Mouse (Mus musculus) ES-E14 (cell line): ENCODE data around the gene Plxnd1. TPM values are rescaled to one million over a fixed set of nuclear protein-coding genes. Genes with fewer than 3 reads are reported as not detected.

Experiments
- DNase-seq: peaks from one replicate; pipeline ENCODE4 v3.0.0-alpha.2; 2013; ENCODE audit warnings: low read depth, low spot score
- H3K27ac ChIP-seq: 2 replicates; pipeline ENCODE4 v1.5.1; 2012; ENCODE audit warnings: low read depth, mild to moderate bottlenecking, low read length, moderate library complexity, mixed read lengths; ENCODE audit not compliant: poor library complexity, insufficient read depth, severe bottlenecking
- H3K36me3 ChIP-seq: 2 replicates; pipeline ENCODE4 v1.6.1; 2012; ENCODE audit warnings: mild to moderate bottlenecking, low read length, moderate library complexity, mixed read lengths; ENCODE audit not compliant: control insufficient read depth, poor library complexity, insufficient read depth, severe bottlenecking
- H3K4me1 ChIP-seq, 2 experiments: fragments of 150-350 bp in 1 of 2; sonication (generic) in 1 of 2; 2 replicates each; pipeline ENCODE4 v1.6.1; 2012; ENCODE audit warnings: low read length in 2 of 2, mild to moderate bottlenecking in 1 of 2, mixed read lengths in 1 of 2; ENCODE audit not compliant: control insufficient read depth in 2 of 2, insufficient read depth in 2 of 2, poor library complexity in 1 of 2
- H3K4me3 ChIP-seq, 2 experiments: fragments of 150-350 bp in 1 of 2; sonication (generic) in 1 of 2; 2 replicates each; pipeline ENCODE4 v1.5.1; 2012; ENCODE audit warnings: low read length in 2 of 2, low read depth in 1 of 2, mild to moderate bottlenecking in 1 of 2, mixed read lengths in 1 of 2; ENCODE audit not compliant: insufficient read depth in 1 of 2, poor library complexity in 1 of 2, severe bottlenecking in 1 of 2
- H3K9ac ChIP-seq: 2 replicates; pipeline ENCODE4 v1.6.1; 2012; ENCODE audit warnings: low read depth, mild to moderate bottlenecking, low read length, mixed read lengths; ENCODE audit not compliant: poor library complexity, insufficient read depth, severe bottlenecking
- H3K9me3 ChIP-seq: fragments of 150-350 bp; sonication (generic); 2 replicates; pipeline ENCODE4 v1.6.1; 2012; ENCODE audit warnings: low read depth, mild to moderate bottlenecking, low read length; ENCODE audit not compliant: control insufficient read depth, insufficient read depth
- CHD2 ChIP-seq: IDR thresholded peaks from 2 replicates; pipeline ENCODE4 v1.6.1; 2014; ENCODE audit warnings: mild to moderate bottlenecking, low read depth, low read length, inconsistent platforms
- HCFC1 ChIP-seq: IDR thresholded peaks from 2 replicates; pipeline ENCODE4 v1.6.1; 2012; ENCODE audit warnings: low read length, inconsistent platforms, borderline replicate concordance; ENCODE audit not compliant: insufficient read depth
- MAFK ChIP-seq: IDR thresholded peaks from 2 replicates; pipeline ENCODE4 v1.6.1; 2014; ENCODE audit warnings: mild to moderate bottlenecking, low read depth, low read length, inconsistent platforms; ENCODE audit not compliant: insufficient read depth
- ZC3H11A ChIP-seq: IDR thresholded peaks from 2 replicates; pipeline ENCODE4 v1.6.1; 2012; ENCODE audit warnings: low read depth, mild to moderate bottlenecking, inconsistent platforms, low read length, borderline replicate concordance
- ZNF384 ChIP-seq: IDR thresholded peaks from 2 replicates; pipeline ENCODE4 v1.6.1; 2012; ENCODE audit warnings: low read depth, low read length, inconsistent platforms
- in situ Hi-C, 2 experiments: fragments of 600-800 bp; cut with MboI; formaldehyde crosslinking; loops; one replicate each; pipeline ENCODE4 v1.15.1; 2025; ENCODE audit warnings: low sequenced_read_pairs in 2 of 2, inconsistent platforms in 1 of 2; ENCODE audit not compliant: unreplicated experiment in 2 of 2
- total RNA-seq: library from RNA; depleted of rRNA; stranded (reverse); fragments of 300-350 nt; gene quantifications from 2 replicates; pipeline ENCODE4 v1.2.3, GENCODE M21; 2012

The Plxnd1 gene
- total RNA-seq, 1 experiment = 8.7 TPM

- H3K4me1 ChIP-seq = peaks cover 2 to 9% of the 10 kb centered on the region in 2 experiments; a peak in 1 of 4 replicates
- no peak overlapping the region for H3K27ac ChIP-seq
- H3K4me3 ChIP-seq = peak overlapping the region; percentile 52 to 68
- no peaks in the 10 kb centered on the region for H3K9me3 ChIP-seq
- TF ChIP-seq HCFC1 = no peak
- no peak for TF ChIP-seq MAFK
- TF ChIP-seq ZC3H11A = no peak
- no peak for TF ChIP-seq CHD2
- no peak for TF ChIP-seq ZNF384
- in situ Hi-C loops = no loop called here
- H3K36me3 ChIP-seq = no peaks in the 10 kb centered on the region
- H3K9ac ChIP-seq = peak overlapping the region; percentile 50; the same call in 1 of the 2 replicates
- no peak for DNase-seq
Observed at GRCm38 (mm10) chr6:115994146-115994876, 494 bp downstream of the Plxnd1 start.

GRCm38 (mm10) chr6:115993463-115994145, 1.2 kb downstream of the Plxnd1 start:
- Histone ChIP-seq H3K36me3 (no peaks in the 10 kb centered on the region), H3K9me3 (no peaks in the 10 kb centered on the region), H3K9ac (no peak overlapping the region; the same call in 1 of the 2 replicates), H3K27ac (no peak overlapping the region), H3K4me1 (peaks cover 0 to 6% of the 10 kb centered on the region in 2 experiments; a peak in 1 of 4 replicates), H3K4me3 (peak overlapping the region; percentile 52 to 68)
- no peak for TF ChIP-seq CHD2
- no peak for TF ChIP-seq MAFK
- TF ChIP-seq ZNF384 = no peak
- TF ChIP-seq ZC3H11A = no peak
- TF ChIP-seq HCFC1 = no peak
- DNase-seq = no peak
- in situ Hi-C loops = no loop called here

- H3K4me3 ChIP-seq = peak overlapping the region; percentile 52 to 68; a peak in 2 of 4 replicates
- H3K36me3 ChIP-seq = no peaks in the 10 kb centered on the region
- peaks cover 0 to 2% of the 10 kb centered on the region in 2 experiments; a peak in 1 of 4 replicates for H3K4me1 ChIP-seq
- in situ Hi-C loops = no loop called here
- no peak overlapping the region for H3K27ac ChIP-seq
- H3K9me3 ChIP-seq = no peaks in the 10 kb centered on the region
- no peak for DNase-seq
- H3K9ac ChIP-seq = no peak overlapping the region
- no peak for TF ChIP-seq ZNF384
- TF ChIP-seq CHD2 = no peak
- no peak for TF ChIP-seq ZC3H11A
- TF ChIP-seq MAFK = no peak
- TF ChIP-seq HCFC1 = no peak
Observed at GRCm38 (mm10) chr6:115992981-115993380, 1.8 kb downstream of the Plxnd1 start.

- in situ Hi-C loops = no loop called here
- no peak for DNase-seq
- H3K27ac ChIP-seq = no peak overlapping the region
Observed at GRCm38 (mm10) chr6:115991881-115992620, 2.8 kb downstream of the Plxnd1 start.

More at GRCm38 (mm10) chr6:115991881-115992620, 2.8 kb downstream of the Plxnd1 start:
- H3K4me1 ChIP-seq = no peaks in the 10 kb centered on the region
- no peaks in the 10 kb centered on the region for H3K9me3 ChIP-seq
- H3K9ac ChIP-seq = no peak overlapping the region
- no peak overlapping the region for H3K4me3 ChIP-seq
- TF ChIP-seq ZNF384 (no peak), ZC3H11A (no peak), MAFK (no peak), HCFC1 (no peak), CHD2 (no peak)
- H3K36me3 ChIP-seq = no peaks in the 10 kb centered on the region
